Mouse (Mus musculus) layer of hippocampus, postnatal 25 days (tissue): Measurements from ENCODE around the gene Gm6676. TPM values are rescaled to one million over a fixed set of nuclear protein-coding genes. Genes with fewer than 3 reads are reported as not detected.
"Not testable (repeated sequence)": the region's sequence is repeated elsewhere in the genome, so short reads cannot be mapped to it uniquely, and the experiment has no call there.

Experiments
- DNase-seq, 2 experiments: peaks; one replicate each; pipeline ENCODE4 v3.0.0; 2022; ENCODE audit warnings: mixed read lengths in 2 of 2, low spot score in 1 of 2; ENCODE audit errors: extremely low spot score in 1 of 2
- total RNA-seq, 2 experiments: library from RNA; stranded (reverse); gene quantifications; 2 replicates each; pipeline ENCODE4 v1.2.3; 2021

Gm6676 gene
- not detected for total RNA-seq

DNA sequence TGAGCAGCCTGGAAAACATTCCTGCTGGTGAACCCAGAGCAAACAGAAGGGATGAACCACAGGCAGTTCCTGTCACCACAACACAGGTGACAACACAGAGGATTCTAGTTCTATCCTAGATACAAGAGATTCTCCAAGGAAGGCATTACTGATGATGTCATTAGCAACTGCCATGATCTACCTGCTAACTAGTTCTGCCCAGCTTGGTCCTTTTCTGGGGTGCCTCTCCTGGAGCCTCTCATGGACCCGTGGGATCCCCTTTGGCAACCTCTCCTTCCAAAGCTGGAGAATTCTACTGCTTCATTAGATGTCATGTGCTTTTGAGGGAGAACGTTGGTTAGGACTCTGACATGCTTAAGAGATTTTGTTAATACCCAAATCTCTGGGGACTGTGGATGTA lies at the start of gene Gm6676:
Gene Gm6676 (minus strand): TSS at position 101 of the 400 bp plus-strand sequence.
- DNase-seq = not testable (repeated sequence)

DNA sequence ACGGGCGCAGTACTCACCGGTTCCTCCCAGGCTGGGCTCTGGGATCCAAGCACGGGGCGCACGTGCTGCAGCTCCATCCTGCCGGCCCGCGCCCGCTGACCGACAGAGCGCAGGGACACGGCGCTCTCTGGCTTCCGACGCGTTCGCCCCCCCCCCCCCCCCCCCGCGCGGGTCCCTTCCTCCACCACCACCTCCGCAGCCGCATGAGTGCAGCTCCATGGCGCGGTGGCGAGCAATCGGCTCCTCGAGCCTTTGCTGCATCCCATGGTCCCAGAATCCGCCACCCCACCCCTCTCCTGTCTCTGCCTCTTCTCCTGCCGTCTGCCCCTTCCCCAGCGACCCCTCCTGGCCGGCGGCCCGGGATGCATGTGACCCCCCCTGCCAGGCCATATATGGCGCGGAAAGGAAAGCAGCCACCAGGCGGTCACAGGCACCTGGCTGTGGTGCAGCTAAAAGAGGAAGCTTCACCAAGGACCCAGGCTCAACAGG lies 49.3 kb upstream of the Gm6676 start, which contains the start of gene Gm3512:
Gene Gm3512 (minus strand): TSS at position 51 of the 489 bp plus-strand sequence.
- DNase-seq = peak; percentile 1 to 5

DNA sequence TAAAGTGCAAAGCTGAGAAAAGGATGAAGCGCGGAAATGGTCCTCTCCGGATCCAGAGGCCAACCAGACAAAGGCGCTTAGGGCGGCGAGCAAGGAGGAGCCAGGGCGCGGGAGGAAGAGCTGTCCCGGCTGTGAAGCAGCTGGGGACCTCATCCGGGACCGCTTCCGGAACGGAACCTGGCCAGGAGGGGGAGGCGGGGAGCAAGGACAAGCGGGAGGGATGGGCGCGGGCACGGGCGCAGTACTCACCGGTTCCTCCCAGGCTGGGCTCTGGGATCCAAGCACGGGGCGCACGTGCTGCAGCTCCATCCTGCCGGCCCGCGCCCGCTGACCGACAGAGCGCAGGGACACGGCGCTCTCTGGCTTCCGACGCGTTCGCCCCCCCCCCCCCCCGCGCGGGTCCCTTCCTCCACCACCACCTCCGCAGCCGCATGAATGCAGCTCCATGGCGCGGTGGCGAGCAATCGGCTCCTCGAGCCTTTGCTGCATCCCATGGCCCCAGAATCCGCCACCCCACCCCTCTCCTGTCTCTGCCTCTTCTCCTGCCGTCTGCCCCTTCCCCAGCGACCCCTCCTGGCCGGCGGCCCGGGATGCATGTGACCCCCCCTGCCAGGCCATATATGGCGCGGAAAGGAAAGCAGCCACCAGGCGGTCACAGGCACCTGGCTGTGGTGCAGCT lies 19.9 kb downstream of the Gm6676 start:
- DNase-seq = peak in 1 of 2 experiments; percentile 4

DNA sequence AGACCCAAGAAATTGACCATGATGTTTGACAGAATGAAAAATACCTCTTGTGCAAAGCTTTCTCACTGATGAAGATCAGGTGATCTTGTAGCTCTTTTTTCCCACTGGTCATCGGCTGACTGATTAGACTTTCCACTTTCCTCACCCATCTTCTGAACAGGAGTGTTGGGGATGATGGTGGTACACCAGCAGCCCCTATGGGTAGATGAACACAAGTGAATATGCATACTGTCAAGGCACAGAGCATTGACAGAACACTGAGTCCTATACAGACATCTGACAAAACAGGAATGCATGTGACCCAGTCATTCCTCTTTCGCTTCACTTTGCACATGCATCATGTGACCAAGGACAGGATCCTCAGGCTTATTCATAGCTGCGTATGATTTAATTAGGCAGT lies 24.7 kb downstream of the Gm6676 start, which contains the start of gene Gm3696:
Gene Gm3696 (minus strand): TSS at position 101 of the 400 bp plus-strand sequence.
- not testable (repeated sequence) for DNase-seq

Other genes starting within 250 kb of the Gm6676 start
- 1 to 10 TPM in 1 of 2 experiments, under 1 TPM in 1; 0.98 to 2.1 TPM for gene Gm3667, start 235.4 kb downstream of the Gm6676 start, total RNA-seq
- not detected for gene Gm6356, start 151.6 kb downstream of the Gm6676 start, total RNA-seq
- under 1 TPM; 0.37 to 0.77 TPM for gene Gm10406, start 98.0 kb downstream of the Gm6676 start, total RNA-seq
- gene Gm3685, start 80.4 kb downstream of the Gm6676 start, total RNA-seq = not detected
- gene Gm3696, start 24.8 kb downstream of the Gm6676 start, total RNA-seq = 1 to 10 TPM; 2.0 to 4.4 TPM
- 1 to 10 TPM; 1.3 to 1.6 TPM for gene Gm3512, start 49.1 kb upstream of the Gm6676 start, total RNA-seq
- not detected for gene Gm16434, start 69.1 kb upstream of the Gm6676 start, total RNA-seq
- gene Gm3727, start 139.3 kb upstream of the Gm6676 start, total RNA-seq = not detected
- gene Gm3739, start 189.6 kb upstream of the Gm6676 start, total RNA-seq = under 1 TPM; 0.49 to 0.52 TPM
- gene Gm5797, start 207.0 kb upstream of the Gm6676 start, total RNA-seq = not detected
- gene Gm8374, start 239.7 kb upstream of the Gm6676 start, total RNA-seq = not detected